Mouse (Mus musculus): ENCODE results near the gene Golga5.

GRCm38 (mm10) chr12:102505949-102506348, 37.0 kb downstream of the Golga5 start:
- no peak for TF ChIP-seq CTCF (IDR thresholded peaks at IDR 0.05; ENCODE audit: control insufficient read depth, insufficient read depth, low read length)
- TF ChIP-seq POLR2A (IDR thresholded peaks at IDR 0.05; ENCODE audit: borderline replicate concordance, control insufficient read depth, low read depth, low read length): no peak
